Mouse (Mus musculus) heart, postnatal 0 days (tissue): ENCODE measurements around the gene Chaf1a. TPM values are rescaled to one million over a fixed set of nuclear protein-coding genes. Genes with fewer than 3 reads are reported as not detected.
"Not testable (repeated sequence)": the region's sequence is repeated elsewhere in the genome, so short reads cannot be mapped to it uniquely, and the experiment has no call there.

Experiments used
- ATAC-seq: fragments of 200-750 bp; cut with Nextera tagmentation; 2 replicates; pipeline ENCODE4 v1.8.0; 2017; ENCODE audit warnings: low read depth, moderate number of reproducible peaks, moderate library complexity; ENCODE audit not compliant: insufficient read depth
- DNase-seq: peaks from one replicate; pipeline ENCODE4 v3.0.0-alpha.2; 2016; ENCODE audit warnings: low spot score
- H3K27ac ChIP-seq: fragments of 300-500 bp; sonication (generic); 2 replicates; pipeline ENCODE4 v1.5.1; 2014; ENCODE audit warnings: low read depth, mild to moderate bottlenecking
- H3K27me3 ChIP-seq: fragments of 300-500 bp; sonication (generic); 2 replicates; pipeline ENCODE4 v1.6.1; 2014; ENCODE audit warnings: low read length, mixed read lengths; ENCODE audit not compliant: control insufficient read depth, insufficient read depth
- H3K36me3 ChIP-seq: fragments of 300-500 bp; sonication (generic); replicated peaks from 2 replicates; pipeline ENCODE4 v1.6.1; 2014; ENCODE audit warnings: low read length, mixed read lengths; ENCODE audit not compliant: control insufficient read depth, insufficient read depth
- H3K4me1 ChIP-seq: fragments of 300-500 bp; sonication (generic); 2 replicates; pipeline ENCODE4 v1.6.1; 2014; ENCODE audit warnings: antibody characterized with exemption; ENCODE audit not compliant: control insufficient read depth, insufficient read depth
- H3K4me2 ChIP-seq: fragments of 300-500 bp; sonication (generic); 2 replicates; pipeline ENCODE4 v1.6.1; 2014; ENCODE audit warnings: low read depth, mild to moderate bottlenecking, low read length, moderate library complexity
- H3K4me3 ChIP-seq: fragments of 300-500 bp; sonication (generic); 2 replicates; pipeline ENCODE4 v1.5.1; 2014; ENCODE audit warnings: low read depth, low read length
- H3K9ac ChIP-seq: fragments of 300-500 bp; sonication (generic); replicated peaks from 2 replicates; pipeline ENCODE4 v1.6.1; 2014; ENCODE audit warnings: low read depth, low read length, mixed read lengths
- H3K9me3 ChIP-seq: fragments of 300-500 bp; sonication (generic); replicated peaks from 2 replicates; pipeline ENCODE4 v1.6.1; 2016; ENCODE audit warnings: low read length; ENCODE audit not compliant: control insufficient read depth
- CTCF ChIP-seq: IDR thresholded peaks from 2 replicates; pipeline ENCODE4 v1.5.1; 2016; ENCODE audit warnings: antibody characterized with exemption, control low read depth, low read depth
- EP300 ChIP-seq: IDR thresholded peaks from 2 replicates; pipeline ENCODE4 v1.6.1; 2016; ENCODE audit warnings: antibody characterized with exemption, low read depth
- WGBS: fragments of 180-500 bp; shearing (Covaris S2); extraction: QIAGEN DNeasy Blood & Tissue Kit; methylation state at CpG from one replicate; pipeline ENCODE4 v1.1.7; 2014; 5-methylcytosine and 5-hydroxymethylcytosine counted together
- polyA plus RNA-seq: library from polyadenylated mRNA; unstranded; fragments of >200 nt; fragmentation: Nextera tagmentation; extraction: Ambion mirVana; gene quantifications from 2 replicates; pipeline ENCODE4 v1.2.1, GENCODE M21; 2015
- total RNA-seq: library from RNA; depleted of rRNA; stranded (reverse); fragments of >200 nt; gene quantifications from 2 replicates; pipeline ENCODE4 v1.2.3, GENCODE M21; 2014; ENCODE audit warnings: low replicate concordance

Gene Chaf1a
- total and polyA plus RNA-seq, 2 experiments from 2014 or later, result 2.8 to 2.9 TPM

GRCm38 (mm10) chr17:56098711-56099572, 58.7 kb downstream of the Chaf1a start:
- TF ChIP-seq EP300 (no peak), CTCF (peak; percentile 18; the same call in 1 of the 2 replicates)
- Histone ChIP-seq H3K4me3 (no peak overlapping the region), H3K4me2 (no peak overlapping the region), H3K36me3 (peaks cover 76% of the 10 kb centered on the region), H3K27ac (no peak overlapping the region), H3K9ac (no peak overlapping the region), H3K4me1 (no peaks in the 10 kb centered on the region), H3K27me3 (no peaks in the 10 kb centered on the region), H3K9me3 (no peaks in the 10 kb centered on the region)
- DNase-seq, result no peak
- no peak for ATAC-seq
- 88% methylated on average over 15 of the region's 15 CpGs for WGBS

GRCm38 (mm10) chr17:56100811-56101210, 60.6 kb downstream of the Chaf1a start:
- Histone ChIP-seq H3K9me3 (no peaks in the 10 kb centered on the region), H3K4me2 (no peak overlapping the region), H3K4me3 (no peak overlapping the region), H3K27me3 (no peaks in the 10 kb centered on the region), H3K36me3 (peaks cover 67% of the 10 kb centered on the region), H3K9ac (no peak overlapping the region), H3K27ac (no peak overlapping the region), H3K4me1 (no peaks in the 10 kb centered on the region)
- ATAC-seq (no peak), DNase-seq (no peak)
- 90% methylated on average over 3 of the region's 3 CpGs for WGBS
- no peak for TF ChIP-seq EP300
- no peak for TF ChIP-seq CTCF

DNA sequence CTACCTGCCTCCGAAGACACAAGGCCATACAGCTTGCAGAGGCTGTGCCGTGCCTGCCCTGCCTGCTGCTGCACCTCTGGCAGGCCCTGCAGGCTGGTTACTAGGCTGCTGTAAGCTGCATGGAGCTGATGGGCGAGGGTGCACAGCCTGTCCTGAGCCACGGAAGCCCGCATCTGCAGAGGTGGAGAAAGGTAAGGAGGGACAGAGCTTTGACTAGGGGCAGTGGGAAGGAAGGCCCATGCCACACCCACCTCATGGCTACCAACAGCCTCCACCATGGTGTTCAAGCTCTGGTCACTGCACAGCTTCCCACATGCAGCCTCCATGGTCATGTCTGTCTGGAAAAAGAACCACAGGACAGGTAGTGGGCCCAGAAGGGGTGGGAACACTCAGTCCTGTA, 61.9 kb downstream of the Chaf1a start:
- Histone ChIP-seq H3K9me3 (no peaks in the 10 kb centered on the region), H3K4me3 (no peak overlapping the region)

DNA sequence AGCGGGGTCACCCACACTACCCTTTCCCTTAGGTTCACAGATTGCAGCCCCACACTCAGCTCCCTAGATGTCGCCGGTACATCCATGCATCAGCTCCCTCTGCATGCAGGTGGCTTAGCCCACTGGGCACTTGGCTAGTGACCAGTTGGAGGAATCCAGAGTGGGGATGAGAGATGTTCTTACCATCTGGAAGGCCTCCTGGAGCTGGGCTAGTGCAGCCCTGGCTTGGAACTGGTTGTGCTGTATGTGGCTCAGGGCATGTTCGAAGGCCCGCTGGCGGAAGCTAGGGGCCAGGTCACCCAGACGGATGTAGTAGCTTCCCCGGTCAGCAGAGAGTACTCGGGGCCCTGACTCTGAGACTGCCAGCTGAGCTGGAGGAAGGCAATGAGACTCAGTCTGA, 62.7 kb downstream of the Chaf1a start:
- Histone ChIP-seq H3K9me3 (no peaks in the 10 kb centered on the region), H3K27me3 (no peaks in the 10 kb centered on the region), H3K4me1 (peaks cover 3% of the 10 kb centered on the region), H3K27ac (no peak overlapping the region), H3K4me2 (no peak overlapping the region), H3K9ac (no peak overlapping the region), H3K4me3 (no peak overlapping the region), H3K36me3 (peaks cover 57% of the 10 kb centered on the region)
- TF ChIP-seq EP300, result no peak
- no peak for TF ChIP-seq CTCF
- ATAC-seq, result no peak
- WGBS, result 94% methylated on average over 9 of the region's 9 CpGs
- DNase-seq, result no peak

More for the DNA sequence above, 61.9 kb downstream of the Chaf1a start:
- no peak overlapping the region for H3K27ac ChIP-seq
- no peak for TF ChIP-seq EP300
- TF ChIP-seq CTCF, result no peak
- H3K4me2 ChIP-seq, result no peak overlapping the region
- 94% methylated on average over 5 of the region's 5 CpGs for WGBS
- no peaks in the 10 kb centered on the region for H3K4me1 ChIP-seq
- ATAC-seq (no peak), DNase-seq (no peak)
- H3K9ac ChIP-seq, result no peak overlapping the region
- peaks cover 57% of the 10 kb centered on the region for H3K36me3 ChIP-seq
- no peaks in the 10 kb centered on the region for H3K27me3 ChIP-seq

- no peaks in the 10 kb centered on the region for H3K27me3 ChIP-seq
- H3K9ac ChIP-seq, result no peak overlapping the region
- ATAC-seq, result no peak
- no peak overlapping the region for H3K4me2 ChIP-seq
- no peak for DNase-seq
- WGBS, result 96% methylated on average over 8 of the region's 8 CpGs
- H3K27ac ChIP-seq, result no peak overlapping the region
- no peaks in the 10 kb centered on the region for H3K9me3 ChIP-seq
- no peak for TF ChIP-seq CTCF
- no peak for TF ChIP-seq EP300
- peaks cover 7% of the 10 kb centered on the region for H3K4me1 ChIP-seq
- no peak overlapping the region for H3K4me3 ChIP-seq
- peaks cover 50% of the 10 kb centered on the region for H3K36me3 ChIP-seq
These were observed 63.4 kb downstream of the Chaf1a start for GRCm38 (mm10) chr17:56103465-56104285.

DNA sequence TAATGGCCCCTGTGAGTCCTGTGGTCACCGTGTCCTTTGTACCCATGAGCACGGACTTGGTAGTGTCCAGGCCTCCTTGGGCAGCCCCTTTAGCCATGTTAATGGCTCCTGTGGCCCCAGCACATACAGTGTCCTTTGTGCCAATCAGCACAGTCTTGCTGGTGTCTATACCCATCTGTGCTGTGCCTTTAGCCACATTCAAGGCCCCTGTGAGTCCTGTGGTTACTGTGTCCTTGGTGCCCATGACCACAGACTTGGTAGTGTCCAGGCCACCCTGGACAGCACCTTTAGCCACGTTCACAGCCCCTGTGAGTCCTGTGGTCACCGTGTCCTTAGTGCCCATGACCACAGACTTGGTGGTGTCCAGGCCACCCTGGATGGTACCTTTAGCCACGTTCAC, 64.6 kb downstream of the Chaf1a start:
- not testable (repeated sequence) for H3K27ac ChIP-seq, H3K9me3 ChIP-seq, H3K27me3 ChIP-seq, H3K4me1 ChIP-seq, H3K4me3 ChIP-seq, ATAC-seq, H3K4me2 ChIP-seq, DNase-seq, H3K9ac ChIP-seq
- 100% methylated on average over 2 of the region's 5 CpGs for WGBS
- H3K36me3 ChIP-seq, result peaks cover 41% of the 10 kb centered on the region

DNA sequence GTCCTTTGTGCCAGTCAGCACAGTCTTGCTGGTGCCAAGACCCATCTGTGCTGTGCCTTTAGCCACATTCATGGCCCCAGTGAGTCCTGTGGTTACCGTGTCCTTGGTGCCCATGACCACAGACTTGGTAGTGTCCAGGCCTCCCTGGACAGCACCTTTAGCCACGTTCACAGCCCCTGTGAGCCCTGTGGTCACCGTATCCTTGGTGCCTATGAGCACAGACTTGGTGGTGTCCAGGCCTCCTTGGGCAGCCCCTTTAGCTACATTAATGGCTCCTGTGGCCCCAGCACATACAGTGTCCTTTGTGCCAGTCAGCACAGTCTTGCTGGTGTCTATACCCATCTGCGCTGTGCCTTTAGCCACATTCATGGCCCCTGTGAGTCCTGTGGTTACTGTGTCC, 66.2 kb downstream of the Chaf1a start:
- peaks cover 25% of the 10 kb centered on the region for H3K36me3 ChIP-seq

More for the DNA sequence above, 66.2 kb downstream of the Chaf1a start:
- H3K9ac ChIP-seq, H3K9me3 ChIP-seq, H3K27me3 ChIP-seq, DNase-seq, H3K27ac ChIP-seq, ATAC-seq, H3K4me2 ChIP-seq, H3K4me3 ChIP-seq: not testable (repeated sequence)
- WGBS, result 96% methylated on average over 4 of the region's 4 CpGs
- peaks cover 14% of the 10 kb centered on the region for H3K4me1 ChIP-seq
